Mouse (Mus musculus) spleen, embryonic (tissue): ENCODE data around the gene Gm17334.

Source experiments
- CTCF ChIA-PET: fragments of 350-600 bp; sonication (Branson Sonifier 250); formaldehyde crosslinking; loops from one replicate; lab custom pipeline; 2022; lab: Charles Lee

Gene Gm17334

DNA sequence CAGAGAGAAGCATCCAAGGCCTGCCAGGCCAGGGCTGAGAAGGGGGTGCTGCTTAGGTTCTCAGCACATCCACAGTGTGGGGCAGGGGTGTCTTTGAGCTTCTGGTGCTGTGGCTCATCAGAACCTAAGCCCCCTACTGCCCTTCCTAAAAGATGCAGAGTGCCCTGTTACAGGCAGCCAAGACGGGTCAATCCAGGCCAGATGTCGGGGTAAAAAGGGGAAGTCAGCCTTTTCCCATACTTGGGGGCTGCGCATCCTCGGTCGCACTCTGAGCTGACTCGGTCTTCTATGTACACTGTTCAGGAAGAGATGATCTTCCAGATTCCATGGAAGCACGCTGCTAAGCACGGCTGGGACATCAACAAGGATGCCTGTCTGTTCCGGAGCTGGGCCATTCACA is 451 bp downstream of the Gm17334 start:
- CTCF ChIA-PET = interaction anchor here (0.7 kb wide), 2 partner anchors 14 to 913 kb away, joined by 3 to 10 read pairs; no protein-coding TSS in a partner anchor

DNA sequence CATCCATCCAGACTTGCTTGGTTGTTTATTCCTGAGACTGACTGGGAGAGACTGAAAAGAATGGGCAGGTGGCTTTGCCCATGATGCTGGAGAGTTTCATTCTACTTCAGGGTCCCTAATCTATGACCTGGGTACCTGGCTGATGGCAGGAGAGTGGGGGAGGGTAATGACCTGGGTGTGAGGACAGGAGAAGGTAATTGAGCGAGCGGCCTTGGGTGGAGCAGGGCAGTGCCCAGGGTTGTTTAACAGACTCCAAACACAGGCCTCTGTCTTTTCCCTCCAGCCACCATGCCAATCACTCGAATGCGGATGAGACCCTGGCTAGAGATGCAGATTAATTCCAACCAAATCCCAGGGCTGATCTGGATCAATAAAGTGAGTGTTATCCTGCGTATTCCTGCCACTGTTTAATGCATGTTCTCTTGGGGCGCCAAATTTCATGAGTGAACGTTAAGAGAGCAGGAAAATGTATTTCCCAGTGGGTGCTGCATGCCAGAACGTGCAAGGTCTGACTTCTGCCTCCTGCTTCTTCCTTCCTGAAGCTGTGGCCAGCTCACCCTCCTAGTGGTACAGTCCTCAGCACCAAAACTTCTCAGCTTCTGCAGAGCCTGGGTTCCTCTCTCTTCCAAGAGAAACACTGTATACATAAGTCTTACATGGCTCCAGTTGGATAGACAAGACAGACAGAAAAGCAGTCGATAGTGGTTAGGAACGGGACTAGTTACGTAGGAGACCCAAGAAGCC is 1.8 kb downstream of the Gm17334 start:
- CTCF ChIA-PET = no interaction called here

DNA sequence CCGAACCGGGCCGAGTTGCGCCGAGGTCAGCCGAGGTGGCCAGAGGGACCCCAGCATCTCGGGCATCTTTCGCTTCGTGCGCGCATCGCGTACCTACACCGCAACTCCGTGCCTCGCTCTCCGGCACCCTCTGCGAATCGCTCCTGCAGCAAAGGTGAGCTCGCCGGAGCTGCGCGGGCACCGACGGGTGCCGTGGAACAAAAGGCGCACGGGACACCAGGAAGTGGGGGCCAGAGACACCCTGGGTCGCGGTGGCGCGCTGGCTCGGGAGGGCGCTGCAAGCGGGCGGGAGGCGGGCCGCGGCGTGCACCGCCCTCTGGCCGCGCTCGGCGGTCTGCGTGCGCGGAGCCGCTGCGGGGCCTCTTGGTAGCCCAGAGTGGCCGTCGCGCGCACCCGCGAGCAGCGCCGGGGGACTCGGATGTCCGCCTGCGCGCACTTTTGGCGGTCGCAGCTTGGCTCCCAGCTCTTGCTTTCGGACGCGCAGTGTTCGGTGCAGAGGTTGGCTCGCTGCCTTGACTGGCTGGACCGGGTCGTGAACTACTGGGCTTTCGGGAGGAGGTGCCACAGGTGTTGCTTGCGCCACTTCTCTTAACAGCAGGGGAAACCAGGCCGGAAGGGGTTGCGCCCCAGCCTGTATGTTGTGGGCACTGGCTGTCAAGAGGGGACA is 2.7 kb downstream of the Gm17334 start:
- CTCF ChIA-PET = no interaction called here

DNA sequence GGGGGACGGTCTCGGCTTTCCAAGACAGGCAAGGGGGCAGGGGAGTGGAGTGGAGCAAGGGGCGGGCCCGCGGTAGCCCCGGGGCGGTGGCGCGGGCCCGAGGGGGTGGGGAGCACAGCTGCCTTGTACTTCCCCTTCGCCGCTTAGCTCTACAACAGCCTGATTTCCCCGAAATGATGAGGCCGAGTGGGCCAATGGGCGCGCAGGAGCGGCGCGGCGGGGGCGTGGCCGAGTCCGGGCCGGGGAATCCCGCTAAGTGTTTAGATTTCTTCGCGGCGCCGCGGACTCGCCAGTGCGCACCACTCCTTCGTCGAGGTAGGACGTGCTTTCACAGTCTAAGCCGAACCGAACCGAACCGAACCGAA is 3.2 kb downstream of the Gm17334 start, which contains the start of gene Irf1:
Gene Irf1 (plus strand): TSS at position 255 of the 365 bp plus-strand sequence.
- CTCF ChIA-PET = interaction anchor here (0.9 kb wide), 1 partner anchor 35 kb away, joined by 3 read pairs; no protein-coding TSS in a partner anchor

DNA sequence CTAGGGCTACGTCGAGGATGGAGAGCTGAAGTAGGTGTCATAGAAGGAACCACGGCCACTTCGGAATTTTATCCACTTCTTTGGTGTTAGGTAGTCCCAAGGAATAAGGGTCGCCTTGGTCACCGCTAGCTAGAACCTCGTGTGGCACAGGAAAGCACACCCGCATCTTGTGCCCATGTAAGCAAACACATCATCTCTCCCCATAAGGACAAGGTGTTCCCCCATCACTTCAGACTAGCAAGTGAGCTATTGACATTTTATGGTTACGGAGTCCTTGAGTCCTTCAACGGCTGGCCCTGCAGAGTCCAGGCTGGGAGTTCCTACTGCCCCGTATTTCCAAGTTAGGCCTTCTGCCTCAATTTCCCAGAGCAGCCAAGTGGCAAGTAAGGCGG is 3.8 kb downstream of the Gm17334 start:
- CTCF ChIA-PET = interaction anchor here (0.9 kb wide), 1 partner anchor 35 kb away, joined by 3 read pairs; no protein-coding TSS in a partner anchor

DNA sequence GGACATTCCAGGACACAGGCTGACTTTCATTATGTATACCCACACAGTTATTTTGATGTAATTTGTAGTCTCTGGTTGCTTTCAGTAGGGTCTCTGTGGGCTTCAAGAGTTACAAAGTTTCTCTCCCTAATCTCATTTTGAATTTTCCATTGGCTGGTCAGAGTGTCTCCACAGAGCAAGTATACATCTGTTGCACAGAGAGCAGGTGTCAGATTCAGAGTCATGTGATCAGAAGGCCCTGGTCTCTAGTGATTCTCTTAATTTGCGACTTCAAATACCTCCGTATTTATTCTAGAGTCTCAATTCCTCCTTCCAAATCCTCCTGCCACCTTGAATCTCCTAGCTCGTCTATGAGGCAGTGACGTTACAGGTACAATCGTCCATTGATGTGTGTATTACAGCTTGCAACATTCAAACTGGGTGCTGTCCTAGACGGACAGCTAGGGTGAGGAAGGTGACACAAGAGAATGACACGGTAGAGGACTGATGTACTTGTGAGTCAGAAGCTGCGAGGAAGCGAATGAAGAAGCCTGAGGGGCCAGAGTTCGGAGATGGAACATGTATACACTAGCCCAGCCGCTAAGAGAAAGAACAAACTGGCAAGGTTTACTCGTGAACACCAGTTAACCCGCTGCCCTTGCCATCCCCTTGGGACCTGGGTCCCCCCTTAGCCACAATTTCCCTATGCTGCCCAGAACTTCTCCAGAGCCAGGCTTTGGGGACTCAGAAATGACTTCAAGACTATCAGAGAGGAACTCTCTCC is 4.4 kb downstream of the Gm17334 start:
- CTCF ChIA-PET = interaction anchor here (0.9 kb wide), 1 partner anchor 34 kb away, joined by 3 read pairs; no protein-coding TSS in a partner anchor

DNA sequence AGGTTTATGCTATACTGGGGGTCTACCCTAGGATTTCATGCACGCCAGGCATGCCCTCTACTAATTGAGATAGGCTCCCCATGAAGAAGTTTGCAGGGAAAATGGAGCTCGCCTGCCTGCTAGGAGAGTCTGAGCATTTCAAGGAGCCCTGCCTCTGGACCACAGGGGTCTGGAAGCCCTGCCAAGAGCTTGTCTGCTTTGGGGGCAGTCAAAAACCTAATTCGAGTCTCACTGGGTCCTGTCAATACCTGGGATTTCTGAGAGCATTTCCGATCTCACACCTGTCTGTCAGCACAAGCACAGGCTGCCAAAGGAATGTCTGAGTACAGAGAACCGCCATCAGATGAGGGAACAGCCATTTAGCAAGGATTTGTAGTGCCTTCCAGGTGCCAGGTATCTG is 8.4 kb downstream of the Gm17334 start:
- CTCF ChIA-PET = no interaction called here

DNA sequence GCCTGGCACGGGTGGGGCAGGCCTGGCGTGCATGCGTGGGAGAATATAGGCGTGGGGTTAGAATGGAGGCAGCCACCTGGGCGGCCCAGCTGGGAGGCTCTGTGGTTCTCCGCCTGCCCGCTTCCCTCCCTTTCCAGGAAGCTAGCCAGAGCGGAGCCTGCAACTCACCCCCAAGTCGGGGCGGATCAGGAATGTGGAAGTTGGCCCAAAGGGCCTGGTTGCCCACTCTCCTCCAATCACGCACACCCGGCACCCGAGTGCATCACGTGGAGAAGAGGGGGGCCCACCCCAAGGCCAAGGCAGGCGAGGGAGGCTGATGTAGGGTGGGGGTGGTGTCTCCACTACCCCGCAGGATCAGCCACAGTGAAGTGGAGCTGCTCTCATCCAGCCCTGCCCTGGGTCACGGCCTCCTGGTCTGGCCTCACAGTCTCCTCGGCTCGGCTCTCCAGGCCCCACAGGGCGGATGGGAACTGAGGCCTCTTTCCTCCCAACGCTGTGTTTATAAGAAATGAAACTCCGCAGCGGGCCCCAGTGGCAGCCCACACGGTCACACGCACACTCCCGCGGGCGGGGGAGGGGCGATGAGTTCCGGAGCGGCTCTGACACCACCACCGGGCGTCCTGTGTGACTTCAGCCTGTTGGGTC is 9.4 kb downstream of the Gm17334 start:
- CTCF ChIA-PET = interaction anchor here (0.6 to 1.3 kb wide), 3 partner anchors 17 to 764 kb away, joined by 3 to 11 read pairs (median 4); no protein-coding TSS in a partner anchor

DNA sequence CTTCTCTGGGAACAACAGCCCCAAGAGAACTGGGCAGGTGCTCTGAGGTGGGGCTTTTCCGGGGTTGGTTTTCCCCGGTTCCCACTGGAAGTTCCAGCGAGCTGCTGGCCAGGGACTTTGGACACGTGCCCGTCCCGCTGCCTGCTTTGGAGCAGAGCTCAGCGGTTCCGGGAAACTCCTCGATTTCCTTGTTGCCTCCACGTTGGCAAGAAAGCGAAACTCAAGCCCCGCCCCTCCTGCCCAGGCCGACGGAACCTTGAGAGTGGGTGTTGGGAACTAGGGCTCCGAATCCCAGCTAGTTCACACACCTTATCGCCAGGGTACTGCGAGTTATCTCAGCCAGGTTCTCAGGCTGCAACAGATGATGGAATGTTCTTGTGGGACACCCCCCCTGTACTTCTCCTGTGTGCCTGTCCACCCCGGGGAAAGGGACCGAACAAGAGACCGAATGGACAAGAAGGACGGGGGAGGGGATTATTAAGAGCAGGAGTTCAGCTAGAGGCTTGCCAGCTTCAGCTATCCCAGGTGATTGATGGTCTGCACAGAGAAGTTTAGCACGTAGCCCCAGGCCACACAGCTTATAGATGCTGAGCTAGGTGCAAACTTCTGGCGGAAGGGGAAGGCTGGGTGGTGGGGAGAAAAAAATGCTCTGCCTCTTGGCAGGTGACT is 10.0 kb downstream of the Gm17334 start:
- CTCF ChIA-PET = interaction anchor here (0.6 to 1.3 kb wide), 3 partner anchors 17 to 764 kb away, joined by 3 to 11 read pairs (median 4); no protein-coding TSS in a partner anchor

DNA sequence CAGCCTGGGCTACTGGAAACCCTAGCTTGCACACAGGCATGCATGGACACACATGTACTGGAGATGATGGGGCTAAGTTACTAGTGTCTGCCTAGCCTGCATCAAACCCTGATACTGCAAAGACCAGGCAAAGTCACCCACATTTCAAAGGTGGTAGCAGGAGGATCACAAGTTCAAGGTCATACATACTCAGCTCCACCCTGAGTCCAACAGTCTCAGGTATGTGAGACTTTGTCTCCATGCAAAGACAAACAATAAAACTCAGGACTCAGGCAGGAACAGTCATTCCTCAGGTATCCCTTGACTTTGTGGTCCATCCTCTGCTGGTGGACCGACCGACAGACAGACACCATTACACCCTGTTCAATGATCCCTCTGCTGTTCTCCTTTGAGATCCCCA is 10.6 kb downstream of the Gm17334 start:
- CTCF ChIA-PET = interaction anchor here (1.3 kb wide), 1 partner anchor 87 kb away, joined by 3 read pairs; no protein-coding TSS in a partner anchor

DNA sequence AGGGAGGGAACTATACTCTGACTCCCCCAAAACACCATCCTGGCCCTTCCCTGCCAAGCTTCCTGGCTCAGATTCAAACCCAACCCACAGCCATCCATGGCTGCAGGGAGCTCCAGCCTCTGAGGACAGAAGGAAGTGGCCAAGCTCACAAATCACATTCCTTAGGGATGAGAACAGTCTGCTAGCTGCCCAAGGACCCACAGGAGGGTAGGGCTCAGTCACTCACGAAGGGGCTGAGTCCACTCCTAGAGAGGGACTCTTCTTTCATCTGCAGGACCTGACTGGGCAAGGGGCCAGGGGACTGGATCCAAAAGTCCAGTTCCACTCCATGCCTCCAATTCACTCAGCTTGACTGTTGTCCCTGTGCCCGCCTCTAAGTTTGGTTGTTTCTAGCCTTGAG is 11.2 kb downstream of the Gm17334 start:
- CTCF ChIA-PET = interaction anchor here (1.1 kb wide), 1 partner anchor 88 kb away, joined by 4 read pairs; no protein-coding TSS in a partner anchor

DNA sequence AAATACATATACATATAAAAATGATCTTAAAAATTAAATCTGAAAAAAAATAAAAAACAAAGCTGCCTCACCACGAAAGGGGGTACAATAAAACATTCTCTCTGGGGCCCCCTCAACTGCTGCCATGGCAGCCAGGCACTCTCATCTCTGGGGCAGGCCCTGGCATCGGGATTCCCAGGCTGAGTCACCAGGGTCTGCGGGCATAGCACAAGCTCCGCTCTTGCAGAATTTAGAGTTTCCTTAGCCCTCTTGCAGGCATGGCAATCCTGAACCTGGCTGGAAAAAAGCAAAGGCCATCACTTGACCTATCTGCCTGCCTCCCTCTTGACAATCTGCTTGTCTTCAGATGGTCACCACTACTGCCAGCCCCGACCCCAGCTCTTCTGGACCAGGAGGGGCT is 11.7 kb downstream of the Gm17334 start:
- CTCF ChIA-PET = interaction anchor here (1.1 kb wide), 1 partner anchor 88 kb away, joined by 4 read pairs; no protein-coding TSS in a partner anchor

DNA sequence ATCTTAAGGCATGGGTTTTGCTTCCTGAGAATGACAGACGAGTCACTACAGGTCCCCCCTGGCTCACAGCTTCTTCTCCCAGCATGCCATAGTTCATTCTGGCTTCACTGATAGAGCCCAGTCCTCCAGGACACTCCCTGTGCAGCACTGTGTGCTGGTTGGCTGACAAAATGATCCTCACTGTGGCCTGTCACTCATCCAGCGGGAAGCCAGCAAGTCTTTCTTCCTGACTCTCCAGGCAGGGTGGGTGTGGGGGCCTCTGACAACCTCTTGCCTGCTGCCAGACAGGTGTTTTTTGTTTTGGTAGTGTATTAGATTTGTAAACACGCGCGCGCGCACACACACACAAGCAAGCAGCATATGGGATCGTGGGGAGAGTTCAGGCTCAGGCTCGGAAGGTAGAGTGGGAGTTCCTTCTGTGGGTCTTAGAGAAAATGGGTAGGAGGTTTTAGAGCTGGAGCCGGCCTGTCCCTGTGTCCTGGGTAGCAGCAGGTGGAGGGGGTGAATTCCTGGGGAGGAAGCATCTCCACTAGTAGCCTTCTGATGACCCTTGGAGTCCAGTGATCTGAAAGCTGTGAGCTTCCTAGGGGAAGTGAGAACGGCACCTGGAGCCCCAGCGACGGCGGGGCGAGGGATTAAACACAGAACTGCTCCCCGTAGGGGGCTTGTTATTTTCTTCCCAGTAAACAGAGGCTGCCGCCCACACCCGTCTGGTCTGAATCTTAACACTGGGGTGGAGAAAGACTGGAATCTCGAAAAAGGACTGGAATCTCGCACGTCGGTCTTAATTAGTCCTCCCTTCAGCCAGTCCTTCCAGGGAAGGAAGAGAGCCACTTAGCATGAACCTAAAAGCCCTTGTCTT is 13.2 kb downstream of the Gm17334 start:
- CTCF ChIA-PET = no interaction called here

DNA sequence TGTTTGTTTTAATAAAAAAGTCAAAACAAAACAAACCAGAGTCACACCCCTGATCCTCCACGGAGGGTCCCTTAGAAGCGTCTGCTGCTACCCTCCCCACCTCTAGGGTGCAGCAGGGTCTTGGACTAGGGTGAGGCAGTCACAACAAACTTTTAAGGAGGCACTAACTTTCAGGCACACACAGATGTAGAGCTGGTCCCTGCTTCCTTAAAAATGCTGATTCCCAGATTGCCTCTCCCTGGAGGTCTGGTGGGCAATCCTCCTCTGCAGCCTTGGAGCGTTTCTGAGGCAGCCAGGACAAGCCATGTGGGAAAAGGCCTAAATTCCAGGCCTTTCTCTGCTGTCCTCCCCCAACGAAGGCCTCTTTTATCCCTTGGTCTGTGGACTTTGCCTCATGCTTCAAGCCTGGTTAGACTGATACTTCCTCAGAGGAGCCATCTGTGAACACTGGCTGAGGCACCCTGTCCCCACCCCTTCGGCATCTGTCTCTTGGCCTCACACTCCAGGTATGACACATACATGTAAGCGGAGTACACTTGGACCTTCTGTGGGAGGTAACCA is 14.1 kb downstream of the Gm17334 start:
- CTCF ChIA-PET = interaction anchor here (1.3 kb wide), 1 partner anchor 88 kb away, joined by 3 read pairs; no protein-coding TSS in a partner anchor

DNA sequence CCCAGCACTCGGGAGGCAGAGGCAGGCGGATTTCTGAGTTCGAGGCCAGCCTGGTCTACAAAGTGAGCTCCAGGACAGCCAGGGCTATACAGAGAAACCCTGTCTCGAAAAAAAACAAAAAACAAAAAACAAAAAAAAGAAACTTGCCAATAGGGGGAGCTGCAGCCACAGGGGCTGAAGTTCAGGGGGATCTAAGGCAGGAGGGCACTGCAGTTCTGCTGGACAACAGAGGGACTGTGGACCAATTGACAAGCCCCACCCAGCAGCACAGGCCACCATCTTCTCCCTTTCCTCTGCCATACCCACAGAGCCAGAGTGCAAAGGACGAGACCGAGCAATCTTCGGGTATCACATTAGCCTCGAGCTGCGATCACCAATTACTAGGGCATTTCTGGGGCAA is 15.0 kb downstream of the Gm17334 start:
- CTCF ChIA-PET = interaction anchor here (0.7 to 1.4 kb wide), 4 partner anchors 15 to 92 kb away, joined by 3 to 8 read pairs (median 4); no protein-coding TSS in a partner anchor

DNA sequence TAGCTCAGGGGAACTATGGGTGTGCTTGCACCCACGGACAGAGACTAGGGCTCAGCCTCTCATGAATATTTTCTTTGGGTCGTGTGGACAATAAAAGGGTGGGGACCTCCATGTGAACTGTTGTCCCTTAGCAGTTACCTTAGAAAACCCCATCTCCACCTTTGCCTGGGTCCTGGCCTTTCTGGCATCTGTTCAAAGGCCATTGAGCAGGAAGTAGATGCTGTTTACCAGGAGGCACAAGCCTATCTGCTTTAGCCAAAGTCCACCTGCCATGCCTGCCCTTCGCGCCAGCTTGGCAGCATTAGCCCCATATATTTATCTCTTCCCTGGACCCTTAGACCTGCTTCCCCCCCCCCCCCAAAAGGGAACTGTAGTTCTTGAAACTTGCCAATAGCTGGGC is 15.4 kb downstream of the Gm17334 start:
- CTCF ChIA-PET = interaction anchor here (0.7 to 1.4 kb wide), 3 partner anchors 15 to 92 kb away, joined by 3 to 8 read pairs (median 4); no protein-coding TSS in a partner anchor

DNA sequence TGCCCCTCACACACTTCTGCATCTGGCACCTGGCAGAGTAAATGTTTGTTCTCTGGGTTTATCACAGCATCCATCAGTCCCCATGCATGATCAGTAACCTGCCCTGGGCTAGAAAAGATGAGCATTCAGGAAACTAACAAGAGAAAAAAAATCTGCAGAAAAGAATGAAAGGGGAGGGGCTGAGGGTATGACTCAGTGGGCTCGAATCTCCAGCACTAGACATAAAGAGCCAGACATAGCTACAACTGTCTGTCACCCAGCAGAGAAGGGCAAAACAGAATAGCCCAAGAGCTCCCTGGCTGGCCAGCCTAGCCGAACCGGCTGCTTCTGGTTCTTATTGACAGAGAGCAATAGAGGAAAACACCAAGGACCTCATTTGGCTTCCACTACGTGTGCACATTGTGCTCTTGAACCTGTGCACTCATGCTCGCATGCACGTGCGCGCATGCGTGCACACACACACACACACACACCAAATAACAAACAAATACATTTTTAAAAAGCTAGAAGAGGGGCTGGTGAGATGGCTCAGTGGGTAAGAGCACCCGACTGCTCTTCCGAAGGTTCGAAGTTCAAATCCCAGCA is 17.9 kb downstream of the Gm17334 start:
- CTCF ChIA-PET = interaction anchor here (0.6 kb wide), 1 partner anchor 40 kb away, joined by 4 read pairs; no protein-coding TSS in a partner anchor

DNA sequence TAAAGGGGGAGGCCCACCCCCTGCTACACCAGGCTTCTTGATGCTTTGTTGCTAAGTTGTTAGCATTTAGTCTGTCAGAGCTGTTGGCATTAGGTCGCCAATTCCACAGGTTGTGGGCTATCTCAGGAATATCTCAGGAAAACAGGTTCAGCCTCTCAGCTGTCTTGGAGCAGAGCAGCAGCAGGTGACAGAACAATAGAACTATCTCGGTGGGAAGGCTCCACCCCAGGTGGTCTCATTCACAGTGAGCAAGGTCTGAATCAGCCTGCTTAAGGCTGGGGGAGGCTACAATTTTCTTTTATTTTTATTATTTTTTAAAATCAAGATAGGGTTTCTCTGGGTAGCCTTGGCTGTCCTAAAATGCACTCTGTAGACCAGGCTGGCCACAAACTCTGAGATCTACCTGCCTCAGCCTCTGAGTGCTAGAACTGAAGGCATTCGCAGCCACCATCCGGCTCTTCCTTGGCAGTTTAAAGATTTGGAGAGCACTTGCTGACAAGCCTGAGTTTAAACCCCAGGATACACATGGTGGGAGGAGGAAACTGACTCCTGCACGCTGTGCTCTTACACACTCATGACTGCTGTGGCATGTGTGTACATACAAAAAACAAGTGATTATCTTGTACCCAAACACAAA is 23.2 kb downstream of the Gm17334 start:
- CTCF ChIA-PET = no interaction called here
